Mouse (Mus musculus): Measurements from ENCODE around the gene Casc1. TPM values are rescaled to one million over a fixed set of nuclear protein-coding genes. Genes with fewer than 3 reads are reported as not detected.
"Not testable (repeated sequence)": the region's sequence is repeated elsewhere in the genome, so short reads cannot be mapped to it uniquely, and the experiment has no call there.

The Casc1 gene
- total RNA-seq, 2 experiments from 2014 or later, result 1.3 to 1.5 TPM

- no peak for DNase-seq (ENCODE audit: low spot score in 2 of 2)
- intact Hi-C loops (cut with DNase I), result no loop called here
Measured at GRCm38 (mm10) chr6:145145173-145145572, 65.6 kb downstream of the Casc1 start.

- no peak for DNase-seq (ENCODE audit: low spot score in 2 of 2)
- intact Hi-C loops (cut with DNase I), result no loop called here
Measured at GRCm38 (mm10) chr6:145141827-145142226, 69.0 kb downstream of the Casc1 start.

GRCm38 (mm10) chr6:145140706-145141105, 70.1 kb downstream of the Casc1 start:
- intact Hi-C loops (cut with DNase I), result no loop called here
- DNase-seq (ENCODE audit: low spot score in 2 of 2), result no peak

GRCm38 (mm10) chr6:145139776-145140475, 70.9 kb downstream of the Casc1 start:
- intact Hi-C loops (cut with DNase I), result no loop called here
- no peak for DNase-seq (ENCODE audit: low spot score in 2 of 2)

- no peak for DNase-seq (ENCODE audit: low spot score in 2 of 2)
- intact Hi-C loops (cut with DNase I), result no loop called here
Measured at GRCm38 (mm10) chr6:145139236-145139635, 71.6 kb downstream of the Casc1 start.

GRCm38 (mm10) chr6:145136831-145137230, 74.0 kb downstream of the Casc1 start:
- intact Hi-C loops (cut with DNase I), result no loop called here
- DNase-seq (ENCODE audit: low spot score in 2 of 2), result no peak

GRCm38 (mm10) chr6:145135804-145136203, 75.0 kb downstream of the Casc1 start:
- DNase-seq (ENCODE audit: low spot score in 2 of 2), result no peak
- intact Hi-C loops (cut with DNase I), result no loop called here

GRCm38 (mm10) chr6:145135295-145135694, 75.5 kb downstream of the Casc1 start:
- intact Hi-C loops (cut with DNase I), result no loop called here
- DNase-seq (ENCODE audit: low spot score in 2 of 2), result no peak

- intact Hi-C loops (cut with DNase I); DNase-seq (ENCODE audit: low spot score in 2 of 2): not testable (repeated sequence)
Measured at GRCm38 (mm10) chr6:145132969-145133368, 77.8 kb downstream of the Casc1 start.

- intact Hi-C loops (cut with DNase I), result no loop called here
- no peak for DNase-seq (ENCODE audit: low spot score in 2 of 2)
Measured at GRCm38 (mm10) chr6:145131991-145132390, 78.8 kb downstream of the Casc1 start.

- intact Hi-C loops (cut with DNase I), result no loop called here
- no peak for DNase-seq (ENCODE audit: low spot score in 2 of 2)
Measured at GRCm38 (mm10) chr6:145129563-145129962, 81.2 kb downstream of the Casc1 start.

- no peak for DNase-seq (ENCODE audit: low spot score in 2 of 2)
- intact Hi-C loops (cut with DNase I), result no loop called here
Measured at GRCm38 (mm10) chr6:145127652-145128051, 83.2 kb downstream of the Casc1 start.

- intact Hi-C loops (cut with DNase I), result no loop called here
- DNase-seq (ENCODE audit: low spot score in 2 of 2), result no peak
Measured at GRCm38 (mm10) chr6:145125591-145126113, 85.2 kb downstream of the Casc1 start.

Other genes with a start within 250 kb of the Casc1 start
- gene Bcat1, start 134.8 kb downstream of the Casc1 start, total RNA-seq (2021), result 10 to 100 TPM; 73.2 to 75.8 TPM
- 1 to 10 TPM; 2.1 to 3.8 TPM for gene Lrmp, start 95.4 kb downstream of the Casc1 start, total RNA-seq (2021)
- 10 to 100 TPM; 20.6 to 21.7 TPM for gene Etfrf1, start 129 bp upstream of the Casc1 start, total RNA-seq (2021)
- gene Kras, start 39.2 kb upstream of the Casc1 start, total RNA-seq (2021), result 10 to 100 TPM; 79.2 to 84.0 TPM